Mouse (Mus musculus) adrenal gland (tissue): Measurements from ENCODE around the gene Gm19684.
"Not testable (repeated sequence)": the region's sequence is repeated elsewhere in the genome, so short reads cannot be mapped to it uniquely, and the experiment has no call there.

Source experiments
- intact Hi-C: fragments of 180-260 bp; cut with DNase I; formaldehyde crosslinking; loops from one replicate; pipeline ENCODE4 v1.15.1; 2025

Gene Gm19684

DNA sequence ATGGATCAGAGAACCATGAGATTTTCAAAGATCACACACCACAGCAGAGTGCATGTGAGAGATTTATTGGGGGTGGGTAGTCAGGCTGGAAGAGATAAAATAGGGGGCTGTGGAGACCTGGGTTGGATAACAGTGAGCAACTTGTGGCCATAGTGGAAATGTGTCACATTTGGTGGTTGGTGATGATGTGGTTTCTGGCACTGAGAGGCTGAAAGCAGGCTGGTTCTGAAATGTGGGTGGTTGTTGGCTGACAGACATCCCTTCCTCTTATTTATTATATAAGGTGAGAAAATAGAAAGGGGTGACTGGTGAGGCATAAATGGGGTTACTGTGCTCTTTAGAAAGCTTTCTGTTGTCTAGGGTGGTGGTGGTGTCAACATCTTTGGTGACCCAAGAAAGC lies 48.3 kb downstream of the Gm19684 start:
- intact Hi-C loops, result no loop called here

GRCm38 (mm10) chr17:36170287-36170814 lies 48.9 kb downstream of the Gm19684 start:
- intact Hi-C loops, result no loop called here

- intact Hi-C loops, result not testable (repeated sequence)
Measured at GRCm38 (mm10) chr17:36176132-36176531, 54.7 kb downstream of the Gm19684 start.

GRCm38 (mm10) chr17:36178938-36179337 lies 57.5 kb downstream of the Gm19684 start:
- intact Hi-C loops, result not testable (repeated sequence)
